Mouse (Mus musculus) spleen, postnatal 10 days (tissue): Measurements from ENCODE around the gene Gm11639.

Experiments used
- DNase-seq, 2 experiments: peaks; one replicate each; pipeline ENCODE4 v3.0.0; 2021 to 2022; ENCODE audit warnings: low spot score in 2 of 2

Gm11639 gene

GRCm38 (mm10) chr11:104704097-104704496, 18.6 kb downstream of the Gm11639 start:
- no peak for DNase-seq

- no peak for DNase-seq
Measured at GRCm38 (mm10) chr11:104707084-104707483, 21.6 kb downstream of the Gm11639 start.

GRCm38 (mm10) chr11:104744995-104745568, 59.6 kb downstream of the Gm11639 start:
- DNase-seq = no peak

GRCm38 (mm10) chr11:104765762-104766161, 80.3 kb downstream of the Gm11639 start:
- DNase-seq = no peak

GRCm38 (mm10) chr11:104767068-104767467, 81.6 kb downstream of the Gm11639 start:
- DNase-seq = no peak

GRCm38 (mm10) chr11:104768072-104768471, 82.6 kb downstream of the Gm11639 start:
- peak in 1 of 2 experiments; percentile 56 for DNase-seq

- no peak for DNase-seq
Measured at GRCm38 (mm10) chr11:104778796-104779195, 93.3 kb downstream of the Gm11639 start.

GRCm38 (mm10) chr11:104944723-104945122, 259.2 kb downstream of the Gm11639 start:
- no peak for DNase-seq

GRCm38 (mm10) chr11:104952349-104952748, 266.8 kb downstream of the Gm11639 start:
- DNase-seq = no peak

GRCm38 (mm10) chr11:104967862-104968261, 282.4 kb downstream of the Gm11639 start:
- no peak for DNase-seq

- no peak for DNase-seq
Measured at GRCm38 (mm10) chr11:104968388-104968787, 282.9 kb downstream of the Gm11639 start.

GRCm38 (mm10) chr11:104971322-104971721, 285.8 kb downstream of the Gm11639 start:
- DNase-seq = no peak

GRCm38 (mm10) chr11:104972480-104972879, 287.0 kb downstream of the Gm11639 start:
- DNase-seq = no peak

GRCm38 (mm10) chr11:104977976-104978375, 292.5 kb downstream of the Gm11639 start:
- DNase-seq = no peak

- DNase-seq = no peak
Measured at GRCm38 (mm10) chr11:104981342-104982055, 296.0 kb downstream of the Gm11639 start.

GRCm38 (mm10) chr11:105009232-105009631, 323.7 kb downstream of the Gm11639 start:
- DNase-seq = no peak

- peak in 1 of 2 experiments; percentile 31 for DNase-seq
Measured at GRCm38 (mm10) chr11:105021071-105021470, 335.6 kb downstream of the Gm11639 start.

- peak in 1 of 2 experiments; percentile 43 for DNase-seq
Measured at GRCm38 (mm10) chr11:105028744-105029348, 343.3 kb downstream of the Gm11639 start.

- no peak for DNase-seq
Measured at GRCm38 (mm10) chr11:105029525-105029924, 344.0 kb downstream of the Gm11639 start.

GRCm38 (mm10) chr11:105030229-105030628, 344.7 kb downstream of the Gm11639 start:
- DNase-seq = no peak

- DNase-seq = no peak
Measured at GRCm38 (mm10) chr11:105031103-105031502, 345.6 kb downstream of the Gm11639 start.

- DNase-seq = no peak
Measured at GRCm38 (mm10) chr11:105035081-105035480, 349.6 kb downstream of the Gm11639 start.

- no peak for DNase-seq
Measured at GRCm38 (mm10) chr11:105063292-105063691, 377.8 kb downstream of the Gm11639 start, which contains the start of gene Efcab3. TSS of gene Efcab3 (plus strand) at chr11:105063592.
